Mouse (Mus musculus): ENCODE measurements around the gene Gucy2d. TPM values are rescaled to one million over a fixed set of nuclear protein-coding genes. Genes with fewer than 3 reads are reported as not detected.

The Gucy2d gene
- polyA plus RNA-seq, 1 experiment from 2014 or later = not detected

DNA sequence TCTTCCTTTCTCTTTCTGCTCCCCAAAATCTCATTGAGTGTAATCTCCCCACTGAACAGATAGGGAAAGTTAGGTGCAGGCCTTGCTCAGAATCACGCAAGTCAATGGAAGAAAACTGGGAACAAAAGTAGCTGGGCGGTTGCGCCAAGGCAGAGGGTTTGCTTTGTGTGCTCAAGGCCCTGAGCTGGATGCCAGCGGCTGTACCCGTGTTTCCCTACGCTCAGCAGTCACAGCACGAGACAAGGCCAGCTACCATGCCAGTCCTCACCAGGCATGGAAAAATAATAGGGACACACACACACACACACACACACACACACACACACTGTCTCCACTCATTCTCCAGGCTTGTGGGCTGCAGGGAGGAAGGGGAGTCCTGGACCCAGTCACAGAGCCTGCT, 60.9 kb downstream of the Gucy2d start:
- H3K4me1 ChIP-seq = peaks cover 66% of the 10 kb centered on the region
- WGBS = 84% methylated on average over 7 of the region's 7 CpGs
- H3K4me3 ChIP-seq (replicated peaks) = no peak overlapping the region
- no peak overlapping the region for H3K4me2 ChIP-seq (replicated peaks)
- no peak for ATAC-seq (ENCODE audit: insufficient number of reproducible peaks, low FRiP score, low TSS enrichment, low read depth)
- H3K36me3 ChIP-seq = no peaks in the 10 kb centered on the region
- H3K9me3 ChIP-seq (replicated peaks) = no peaks in the 10 kb centered on the region
- H3K27ac ChIP-seq (replicated peaks) = peak overlapping the region; percentile 78
- H3K27me3 ChIP-seq = no peaks in the 10 kb centered on the region
- H3K9ac ChIP-seq = no peak overlapping the region

- 54% methylated on average over 5 of the region's 5 CpGs for WGBS
- H3K27me3 ChIP-seq = no peaks in the 10 kb centered on the region
- no peaks in the 10 kb centered on the region for H3K9me3 ChIP-seq (replicated peaks)
- no peaks in the 10 kb centered on the region for H3K36me3 ChIP-seq
- H3K27ac ChIP-seq (replicated peaks) = no peak overlapping the region
- ATAC-seq (ENCODE audit: insufficient number of reproducible peaks, low FRiP score, low TSS enrichment, low read depth) = no peak
- H3K9ac ChIP-seq = no peak overlapping the region
- H3K4me3 ChIP-seq (replicated peaks) = no peak overlapping the region
- H3K4me2 ChIP-seq (replicated peaks) = no peak overlapping the region
- peaks cover 58% of the 10 kb centered on the region for H3K4me1 ChIP-seq
Observed at GRCm38 (mm10) chr7:98502921-98503320, 62.7 kb downstream of the Gucy2d start.

- ATAC-seq (ENCODE audit: insufficient number of reproducible peaks, low FRiP score, low TSS enrichment, low read depth) = 0 out of 2 replicates have a peak, but pooled peaks have one; percentile 56
- no peak overlapping the region for H3K4me2 ChIP-seq (replicated peaks)
- WGBS = 70% methylated on average over 6 of the region's 6 CpGs
- H3K4me1 ChIP-seq = peaks cover 47% of the 10 kb centered on the region
- no peak overlapping the region for H3K9ac ChIP-seq
- H3K27me3 ChIP-seq = no peaks in the 10 kb centered on the region
- H3K27ac ChIP-seq (replicated peaks) = 0 out of 2 replicates have a peak overlapping the region, but pooled peaks have one; percentile 4
- H3K4me3 ChIP-seq (replicated peaks) = no peak overlapping the region
- no peaks in the 10 kb centered on the region for H3K36me3 ChIP-seq
- H3K9me3 ChIP-seq (replicated peaks) = no peaks in the 10 kb centered on the region
Observed at GRCm38 (mm10) chr7:98503951-98504647, 63.9 kb downstream of the Gucy2d start.

GRCm38 (mm10) chr7:98504726-98505314, 64.6 kb downstream of the Gucy2d start:
- no peak overlapping the region for H3K9ac ChIP-seq
- 34% methylated on average over 5 of the region's 5 CpGs for WGBS
- H3K4me2 ChIP-seq (replicated peaks) = no peak overlapping the region
- no peaks in the 10 kb centered on the region for H3K36me3 ChIP-seq
- H3K27me3 ChIP-seq = no peaks in the 10 kb centered on the region
- H3K4me1 ChIP-seq = peaks cover 40% of the 10 kb centered on the region
- peak overlapping the region; percentile 39; the same call in 1 of the 2 replicates for H3K27ac ChIP-seq (replicated peaks)
- ATAC-seq (ENCODE audit: insufficient number of reproducible peaks, low FRiP score, low TSS enrichment, low read depth) = no peak
- no peaks in the 10 kb centered on the region for H3K9me3 ChIP-seq (replicated peaks)
- no peak overlapping the region for H3K4me3 ChIP-seq (replicated peaks)

GRCm38 (mm10) chr7:98505664-98506063, 65.4 kb downstream of the Gucy2d start:
- ATAC-seq (ENCODE audit: insufficient number of reproducible peaks, low FRiP score, low TSS enrichment, low read depth) = no peak
- no peak overlapping the region for H3K27ac ChIP-seq (replicated peaks)
- no peaks in the 10 kb centered on the region for H3K36me3 ChIP-seq
- H3K4me2 ChIP-seq (replicated peaks) = no peak overlapping the region
- no peaks in the 10 kb centered on the region for H3K27me3 ChIP-seq
- 30% methylated on average over 3 of the region's 3 CpGs for WGBS
- H3K4me3 ChIP-seq (replicated peaks) = no peak overlapping the region
- H3K9me3 ChIP-seq (replicated peaks) = no peaks in the 10 kb centered on the region
- no peak overlapping the region for H3K9ac ChIP-seq
- peaks cover 32% of the 10 kb centered on the region for H3K4me1 ChIP-seq

GRCm38 (mm10) chr7:98510961-98511958, 71.0 kb downstream of the Gucy2d start:
- Histone ChIP-seq H3K9me3 (replicated peaks) (no peaks in the 10 kb centered on the region), H3K4me3 (replicated peaks) (no peak overlapping the region), H3K9ac (no peak overlapping the region), H3K36me3 (no peaks in the 10 kb centered on the region), H3K4me2 (replicated peaks) (no peak overlapping the region), H3K27ac (replicated peaks) (peak overlapping the region; percentile 36; the same call in 1 of the 2 replicates), H3K27me3 (no peaks in the 10 kb centered on the region), H3K4me1 (no peaks in the 10 kb centered on the region)
- WGBS = 46% methylated on average over 15 of the region's 15 CpGs
- no peak for ATAC-seq (ENCODE audit: insufficient number of reproducible peaks, low FRiP score, low TSS enrichment, low read depth)

- H3K4me2 ChIP-seq (replicated peaks) = no peak overlapping the region
- H3K9me3 ChIP-seq (replicated peaks) = no peaks in the 10 kb centered on the region
- H3K4me3 ChIP-seq (replicated peaks) = no peak overlapping the region
- no peak overlapping the region for H3K9ac ChIP-seq
- no peaks in the 10 kb centered on the region for H3K27me3 ChIP-seq
- H3K27ac ChIP-seq (replicated peaks) = no peak overlapping the region
- ATAC-seq (ENCODE audit: insufficient number of reproducible peaks, low FRiP score, low TSS enrichment, low read depth) = no peak
- WGBS = 69% methylated on average over 3 of the region's 3 CpGs
- H3K36me3 ChIP-seq = no peaks in the 10 kb centered on the region
- no peaks in the 10 kb centered on the region for H3K4me1 ChIP-seq
Observed at GRCm38 (mm10) chr7:98513251-98513650, 73.0 kb downstream of the Gucy2d start.

GRCm38 (mm10) chr7:98522576-98522975, 82.4 kb downstream of the Gucy2d start:
- H3K4me1 ChIP-seq = peaks cover 30% of the 10 kb centered on the region
- H3K27me3 ChIP-seq = no peaks in the 10 kb centered on the region
- no peak for ATAC-seq (ENCODE audit: insufficient number of reproducible peaks, low FRiP score, low TSS enrichment, low read depth)
- no peak overlapping the region for H3K9ac ChIP-seq
- H3K4me3 ChIP-seq (replicated peaks) = no peak overlapping the region
- WGBS = 88% methylated on average over 5 of the region's 5 CpGs
- H3K4me2 ChIP-seq (replicated peaks) = no peak overlapping the region
- H3K9me3 ChIP-seq (replicated peaks) = no peaks in the 10 kb centered on the region
- no peak overlapping the region for H3K27ac ChIP-seq (replicated peaks)
- H3K36me3 ChIP-seq = no peaks in the 10 kb centered on the region

- Histone ChIP-seq H3K9me3 (replicated peaks) (no peaks in the 10 kb centered on the region), H3K36me3 (no peaks in the 10 kb centered on the region), H3K4me1 (peaks cover 30% of the 10 kb centered on the region), H3K27me3 (no peaks in the 10 kb centered on the region), H3K9ac (no peak overlapping the region), H3K4me3 (replicated peaks) (no peak overlapping the region), H3K27ac (replicated peaks) (peak overlapping the region; percentile 58), H3K4me2 (replicated peaks) (no peak overlapping the region)
- ATAC-seq (ENCODE audit: insufficient number of reproducible peaks, low FRiP score, low TSS enrichment, low read depth) = peak; percentile 43; the same call in 1 of the 2 replicates
- WGBS = 67% methylated on average over 8 of the region's 8 CpGs
Observed at GRCm38 (mm10) chr7:98523070-98523812, 83.0 kb downstream of the Gucy2d start.

DNA sequence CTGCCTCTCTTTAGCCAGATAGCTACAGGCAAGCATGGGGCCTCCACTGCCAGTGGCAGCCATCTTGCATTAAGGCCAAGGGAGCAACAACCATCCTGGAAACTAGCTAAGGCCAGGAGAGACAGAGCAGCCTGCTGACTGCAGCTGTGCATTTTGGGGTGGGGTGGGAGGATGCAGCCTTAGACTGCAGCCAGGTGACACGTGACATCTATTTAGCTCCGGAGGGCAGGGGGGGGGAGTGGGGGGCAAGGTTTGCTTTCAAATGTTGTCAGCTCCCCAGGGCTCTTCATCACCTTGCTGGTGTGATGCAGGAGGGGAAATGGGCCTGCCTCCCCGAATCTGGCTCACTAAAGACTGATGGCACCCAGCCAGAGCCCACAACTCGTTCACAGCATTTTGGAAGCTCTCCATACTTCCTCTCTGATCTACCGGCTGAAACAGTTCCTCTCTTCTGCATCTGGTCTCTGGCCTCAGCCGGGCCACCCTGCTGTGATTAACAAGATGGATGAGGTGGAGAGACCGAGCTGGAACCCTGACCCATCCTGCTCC, 83.7 kb downstream of the Gucy2d start:
- Histone ChIP-seq H3K4me1 (peaks cover 30% of the 10 kb centered on the region), H3K9ac (no peak overlapping the region), H3K36me3 (no peaks in the 10 kb centered on the region), H3K27ac (replicated peaks) (peak overlapping the region; percentile 58), H3K4me2 (replicated peaks) (peak overlapping the region; percentile 4; the same call in 1 of the 2 replicates), H3K27me3 (no peaks in the 10 kb centered on the region), H3K9me3 (replicated peaks) (no peaks in the 10 kb centered on the region), H3K4me3 (replicated peaks) (no peak overlapping the region)
- 2% methylated on average over 7 of the region's 7 CpGs for WGBS
- ATAC-seq (ENCODE audit: insufficient number of reproducible peaks, low FRiP score, low TSS enrichment, low read depth) = peak; percentile 71
